Mouse (Mus musculus) hindbrain, embryonic 14.5 days (tissue): Measurements from ENCODE around the gene Olfr986. TPM values are rescaled to one million over a fixed set of nuclear protein-coding genes. Genes with fewer than 3 reads are reported as not detected.

Experiments
- ATAC-seq: fragments of 200-750 bp; cut with Nextera tagmentation; 2 replicates; pipeline ENCODE4 v1.8.0; 2017; ENCODE audit warnings: moderate number of reproducible peaks, mild to moderate bottlenecking, moderate TSS enrichment, moderate library complexity; ENCODE audit not compliant: low FRiP score
- DNase-seq: peaks from one replicate; pipeline ENCODE4 v3.0.0-alpha.2; 2015; ENCODE audit warnings: low spot score
- H3K27ac ChIP-seq: fragments of 300-500 bp; sonication (generic); 2 replicates; pipeline ENCODE4 v1.5.1; 2014; ENCODE audit warnings: mild to moderate bottlenecking, moderate library complexity
- H3K27me3 ChIP-seq: fragments of 300-500 bp; sonication (generic); 2 replicates; pipeline ENCODE4 v1.6.1; 2014; ENCODE audit warnings: mild to moderate bottlenecking, low read length, mixed read lengths; ENCODE audit not compliant: control insufficient read depth, insufficient read depth
- H3K36me3 ChIP-seq: fragments of 300-500 bp; sonication (generic); replicated peaks from 2 replicates; pipeline ENCODE4 v1.6.1; 2014; ENCODE audit not compliant: control insufficient read depth, insufficient read depth
- H3K4me1 ChIP-seq: fragments of 300-500 bp; sonication (generic); replicated peaks from 2 replicates; pipeline ENCODE4 v1.6.1; 2014; ENCODE audit warnings: antibody characterized with exemption, low read length, mixed read lengths; ENCODE audit not compliant: control insufficient read depth, insufficient read depth
- H3K4me2 ChIP-seq: fragments of 300-500 bp; sonication (generic); replicated peaks from 2 replicates; pipeline ENCODE4 v1.6.1; 2014; ENCODE audit warnings: mild to moderate bottlenecking, moderate library complexity
- H3K4me3 ChIP-seq: fragments of 300-500 bp; sonication (generic); replicated peaks from 2 replicates; pipeline ENCODE4 v1.5.1; 2014; ENCODE audit warnings: mild to moderate bottlenecking, low read length
- H3K9ac ChIP-seq: fragments of 300-500 bp; sonication (generic); 2 replicates; pipeline ENCODE4 v1.6.1; 2014
- H3K9me3 ChIP-seq: fragments of 300-500 bp; sonication (generic); 2 replicates; pipeline ENCODE4 v1.6.1; 2016; ENCODE audit warnings: low read length; ENCODE audit not compliant: control insufficient read depth
- WGBS: fragments of 180-500 bp; shearing (Covaris S2); extraction: QIAGEN DNeasy Blood & Tissue Kit; methylation state at CpG from one replicate; pipeline ENCODE4 v1.1.7; 2014; 5-methylcytosine and 5-hydroxymethylcytosine counted together
- polyA plus RNA-seq: library from polyadenylated mRNA; unstranded; fragments of >200 nt; fragmentation: Nextera tagmentation; extraction: Ambion mirVana; gene quantifications from 2 replicates; pipeline ENCODE4 v1.2.1, GENCODE M21; 2014

Gene Olfr986
- polyA plus RNA-seq, 1 experiment from 2014 or later: not detected

GRCm38 (mm10) chr9:40229479-40229878, 48.8 kb downstream of the Olfr986 start:
- H3K36me3 ChIP-seq: no peaks in the 10 kb centered on the region
- DNase-seq (no peak), ATAC-seq (no peak)
- no peaks in the 10 kb centered on the region for H3K4me1 ChIP-seq
- H3K4me2 ChIP-seq: no peak overlapping the region
- H3K9me3 ChIP-seq: peaks cover 4% of the 10 kb centered on the region; the same call in 1 of the 2 replicates
- no peak overlapping the region for H3K9ac ChIP-seq
- H3K27me3 ChIP-seq: no peaks in the 10 kb centered on the region
- no peak overlapping the region for H3K27ac ChIP-seq
- H3K4me3 ChIP-seq: no peak overlapping the region
- 69% methylated on average over 5 of the region's 5 CpGs for WGBS

- 79% methylated on average over 3 of the region's 3 CpGs for WGBS
- Histone ChIP-seq H3K27me3 (no peaks in the 10 kb centered on the region), H3K36me3 (no peaks in the 10 kb centered on the region), H3K4me3 (no peak overlapping the region), H3K4me2 (no peak overlapping the region), H3K4me1 (no peaks in the 10 kb centered on the region), H3K9ac (no peak overlapping the region), H3K9me3 (peaks cover 4% of the 10 kb centered on the region; the same call in 1 of the 2 replicates), H3K27ac (no peak overlapping the region)
- DNase-seq (no peak), ATAC-seq (no peak)
These were observed 50.3 kb downstream of the Olfr986 start for GRCm38 (mm10) chr9:40231019-40231418.

GRCm38 (mm10) chr9:40234233-40235072, 53.7 kb downstream of the Olfr986 start:
- Histone ChIP-seq H3K4me2 (no peak overlapping the region), H3K27me3 (no peaks in the 10 kb centered on the region), H3K4me1 (no peaks in the 10 kb centered on the region), H3K9me3 (peaks cover 4% of the 10 kb centered on the region; the same call in 1 of the 2 replicates), H3K36me3 (no peaks in the 10 kb centered on the region), H3K9ac (no peak overlapping the region), H3K4me3 (no peak overlapping the region), H3K27ac (no peak overlapping the region)
- ATAC-seq (peak; percentile 43; the same call in 1 of the 2 replicates), DNase-seq (no peak)
- 50% methylated on average over 10 of the region's 10 CpGs for WGBS

- no peak overlapping the region for H3K9ac ChIP-seq
- ATAC-seq (no peak), DNase-seq (no peak)
- H3K27ac ChIP-seq: no peak overlapping the region
- no peaks in the 10 kb centered on the region for H3K27me3 ChIP-seq
- peaks cover 4% of the 10 kb centered on the region; the same call in 1 of the 2 replicates for H3K9me3 ChIP-seq
- no peak overlapping the region for H3K4me2 ChIP-seq
- no peaks in the 10 kb centered on the region for H3K36me3 ChIP-seq
- 86% methylated on average over 7 of the region's 7 CpGs for WGBS
- H3K4me3 ChIP-seq: no peak overlapping the region
- no peaks in the 10 kb centered on the region for H3K4me1 ChIP-seq
These were observed 54.5 kb downstream of the Olfr986 start for GRCm38 (mm10) chr9:40235220-40235619.

Other genes with a start within 250 kb of the Olfr986 start
- not detected in 2 replicates for gene Olfr974, start 243.4 kb upstream of the Olfr986 start, polyA plus RNA-seq
- not detected in 2 replicates for gene Olfr975, start 228.9 kb upstream of the Olfr986 start, polyA plus RNA-seq
- gene Olfr976, start 219.8 kb upstream of the Olfr986 start, polyA plus RNA-seq: not detected in 2 replicates
- gene Olfr978, start 188.8 kb upstream of the Olfr986 start, polyA plus RNA-seq: not detected in 2 replicates
- gene Olfr979, start 177.5 kb upstream of the Olfr986 start, polyA plus RNA-seq: not detected in 2 replicates
- not detected in 2 replicates for gene Olfr980, start 171.3 kb upstream of the Olfr986 start, polyA plus RNA-seq
- gene Olfr981, start 159.5 kb upstream of the Olfr986 start, polyA plus RNA-seq: not detected in 2 replicates
- not detected in 2 replicates for gene Olfr982, start 107.1 kb upstream of the Olfr986 start, polyA plus RNA-seq
- not detected in 2 replicates for gene Olfr983, start 87.3 kb upstream of the Olfr986 start, polyA plus RNA-seq
- gene Olfr984, start 66.7 kb upstream of the Olfr986 start, polyA plus RNA-seq: not detected in 2 replicates
- gene Olfr985, start 50.7 kb upstream of the Olfr986 start, polyA plus RNA-seq: not detected in 2 replicates
- gene Tmem225, start 32.8 kb upstream of the Olfr986 start, polyA plus RNA-seq: not detected in 2 replicates
- 11.1 and 12.1 TPM in 2 replicates for gene Zfp202, start 11.4 kb downstream of the Olfr986 start, polyA plus RNA-seq
- 168 and 194 TPM in 2 replicates for gene Scn3b, start 88.3 kb downstream of the Olfr986 start, polyA plus RNA-seq